Mouse (Mus musculus): ENCODE results near the gene Mical1.

DNA sequence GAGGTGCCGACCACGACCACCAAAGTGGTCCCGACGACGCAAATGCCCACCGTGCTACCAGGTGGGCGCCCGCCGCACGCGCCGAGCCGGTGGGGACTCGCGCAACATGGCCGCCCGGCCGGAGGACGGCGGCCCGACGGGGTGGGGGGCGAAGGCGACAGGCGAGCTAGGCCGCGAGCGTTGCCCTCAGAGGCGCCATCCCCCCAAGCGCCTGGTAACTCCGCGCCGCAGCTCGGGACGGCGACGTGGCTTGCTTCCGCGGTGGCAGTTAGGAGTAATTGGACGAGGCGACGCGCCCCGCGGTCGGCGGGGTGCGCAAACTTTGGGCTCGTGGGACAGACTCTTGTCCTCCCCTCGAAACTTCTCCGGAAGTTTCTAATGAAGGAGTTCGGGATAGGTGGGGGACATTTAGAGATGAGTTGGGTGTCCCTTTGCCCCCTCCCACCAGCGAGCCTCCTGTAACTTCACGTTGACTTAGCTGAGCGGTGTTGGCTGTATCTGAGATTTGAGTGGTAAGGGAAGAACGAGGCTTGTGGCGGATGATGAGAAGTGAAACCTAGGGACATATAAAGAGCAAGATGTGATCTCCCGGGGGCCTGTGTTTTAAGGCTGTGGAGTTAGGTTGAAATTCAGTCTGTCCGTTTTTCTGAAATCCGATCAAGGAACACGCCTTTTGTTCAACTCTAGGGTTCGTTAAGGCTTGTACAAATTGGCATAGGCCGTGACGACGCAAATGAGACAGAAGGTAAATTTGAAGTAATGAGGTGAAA, 43.7 kb downstream of the Mical1 start:
- TF ChIP-seq CTCF (IDR thresholded peaks at IDR 0.05; ENCODE audit: control insufficient read depth, insufficient read depth, low read length) (no peak), POLR2A (IDR thresholded peaks at IDR 0.05; ENCODE audit: borderline replicate concordance, control insufficient read depth, low read depth, low read length) (no peak)
